Mouse (Mus musculus) layer of hippocampus, postnatal 10 days (tissue): Measurements from ENCODE around the gene Smad3. TPM values are rescaled to one million over a fixed set of nuclear protein-coding genes. Genes with fewer than 3 reads are reported as not detected.

Source experiments
- DNase-seq, 2 experiments: peaks; one replicate each; pipeline ENCODE4 v3.0.0; 2021; ENCODE audit warnings: low spot score in 2 of 2
- total RNA-seq, 2 experiments: library from RNA; stranded (reverse); gene quantifications; 2 replicates each; pipeline ENCODE4 v1.2.3; 2021

Smad3 gene
- total RNA-seq, 2 experiments from 2014 or later = 12.2 to 14.2 TPM

DNA sequence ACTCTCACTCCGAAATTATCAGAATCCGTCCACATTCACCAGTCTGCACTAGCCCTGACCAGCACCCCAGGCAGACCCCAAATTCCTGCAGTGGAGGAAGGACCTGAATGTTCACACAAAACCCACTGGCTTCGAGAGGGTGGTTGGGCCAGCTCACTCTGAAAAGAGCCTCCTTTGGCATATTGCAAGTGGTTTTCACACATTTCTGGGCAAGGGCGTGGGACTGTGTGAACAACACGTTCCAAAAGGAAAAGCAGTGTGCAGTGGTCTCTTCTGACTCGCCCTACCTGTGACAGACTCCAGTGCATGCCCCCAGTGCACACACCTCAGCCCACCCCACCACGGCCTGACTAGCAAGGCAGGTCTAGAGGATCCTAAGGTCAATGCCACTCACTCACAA, 35.4 kb downstream of the Smad3 start:
- DNase-seq = no peak

DNA sequence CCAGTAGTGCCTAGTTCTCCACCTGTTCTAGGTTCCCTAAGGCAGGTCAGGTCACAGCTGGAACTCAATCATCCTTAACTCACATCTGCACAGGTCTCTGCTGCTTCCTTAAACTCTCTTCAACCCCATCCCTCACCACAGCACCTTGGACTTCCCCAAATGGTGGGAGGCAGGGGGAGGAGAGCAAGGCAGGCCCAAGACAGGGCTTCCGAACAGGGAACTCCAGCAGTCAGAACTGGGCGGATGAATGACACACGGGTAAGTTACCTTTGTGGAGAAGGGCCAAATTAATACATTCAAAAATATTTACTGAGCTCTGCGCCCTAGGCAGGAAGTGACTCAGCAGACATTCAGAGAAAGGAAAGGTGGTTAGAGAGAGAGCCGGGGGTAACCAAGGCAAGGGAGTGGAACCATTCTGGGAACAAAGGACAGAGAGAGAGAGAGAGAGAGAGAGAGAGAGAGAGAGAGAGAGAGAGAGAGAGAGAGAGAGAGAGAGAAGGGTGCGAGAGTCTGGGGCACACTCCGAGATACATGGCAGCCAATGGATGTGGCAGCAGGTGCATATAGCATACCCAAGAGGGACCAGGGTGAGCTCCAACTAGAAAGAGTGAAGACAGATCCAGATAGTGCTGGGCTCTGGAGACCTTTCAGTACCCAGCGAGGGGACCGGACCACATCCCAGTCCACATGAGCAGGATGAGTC, 36.1 kb downstream of the Smad3 start:
- DNase-seq = no peak

DNA sequence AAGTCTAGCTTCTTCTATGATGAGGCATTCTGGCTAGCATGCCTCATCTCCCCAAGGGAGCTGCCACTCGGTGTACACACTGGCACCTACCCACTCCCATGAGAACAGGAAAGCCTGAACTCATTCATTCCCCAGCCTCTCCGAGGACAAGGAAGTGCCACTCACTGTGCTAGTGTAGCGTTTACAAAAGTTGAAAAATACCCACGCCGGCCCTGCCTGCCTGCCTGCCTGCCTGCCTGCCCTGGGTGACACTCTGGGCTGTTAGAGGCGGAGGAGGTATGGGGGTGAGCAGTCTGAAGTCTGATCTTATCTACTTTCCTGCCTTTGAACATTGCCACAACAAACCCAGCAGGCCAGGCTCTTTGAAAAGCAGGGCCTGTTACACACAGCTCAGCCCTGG, 37.1 kb downstream of the Smad3 start:
- no peak for DNase-seq

DNA sequence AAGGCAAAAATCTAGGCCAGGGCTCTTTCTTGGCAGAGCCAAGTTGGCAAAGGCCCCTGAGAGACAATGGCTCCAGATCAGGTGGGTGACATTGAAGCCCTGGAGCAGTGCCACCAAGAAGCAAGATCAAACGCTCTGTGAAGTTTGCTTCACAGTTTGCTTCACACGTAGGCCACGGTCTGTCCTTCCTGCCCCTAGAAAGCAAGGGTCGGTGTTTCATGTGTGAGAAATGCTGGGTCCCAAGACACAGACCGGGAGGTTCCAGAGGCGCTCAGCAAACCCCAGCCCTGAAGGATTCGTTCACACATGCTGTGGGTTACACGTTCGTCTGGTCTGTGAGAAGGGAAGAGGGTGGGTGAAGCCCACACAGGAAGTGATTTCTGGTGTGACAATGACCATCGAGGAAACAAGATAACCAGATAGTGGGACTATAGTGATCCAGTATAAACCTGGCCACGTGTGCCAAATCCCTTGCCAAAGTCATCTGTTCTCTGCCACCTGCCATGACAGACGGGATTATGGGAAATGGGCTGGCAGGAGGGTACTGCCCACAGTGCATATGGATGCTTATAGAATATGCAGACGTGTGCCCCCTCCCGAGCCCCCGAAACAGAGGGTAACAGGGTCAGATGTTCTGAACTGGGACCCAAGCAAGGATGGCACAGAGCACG, 37.9 kb downstream of the Smad3 start:
- no peak for DNase-seq

DNA sequence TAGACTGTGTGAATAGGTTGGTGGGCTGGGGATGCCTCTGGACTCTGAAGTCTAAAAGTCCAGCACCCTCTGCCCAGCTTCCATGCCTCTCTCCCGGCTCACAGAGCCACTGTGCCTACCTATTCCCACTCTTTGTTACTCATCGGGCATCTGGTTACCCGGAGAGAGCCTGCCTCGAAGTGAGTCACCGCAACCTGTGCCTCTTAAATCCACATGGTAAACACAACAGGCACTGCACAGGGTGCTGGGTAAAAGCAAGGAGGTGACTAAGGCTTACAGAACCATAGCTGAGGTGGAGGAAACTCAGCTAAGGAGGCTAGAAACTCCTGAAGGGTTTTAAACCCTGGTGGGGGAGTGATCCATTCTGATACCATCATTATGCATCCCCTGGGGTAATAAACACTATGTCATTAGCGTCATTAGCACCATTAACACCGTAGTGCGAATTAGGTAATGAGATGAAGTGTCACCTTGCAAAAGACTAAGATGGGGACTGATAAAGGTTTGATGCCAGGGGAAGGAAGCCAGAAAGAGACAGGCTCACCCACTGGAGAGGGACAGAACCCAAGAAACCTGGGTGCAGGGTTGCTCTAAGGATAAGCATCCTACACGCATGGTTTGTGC, 38.9 kb downstream of the Smad3 start:
- DNase-seq = no peak

DNA sequence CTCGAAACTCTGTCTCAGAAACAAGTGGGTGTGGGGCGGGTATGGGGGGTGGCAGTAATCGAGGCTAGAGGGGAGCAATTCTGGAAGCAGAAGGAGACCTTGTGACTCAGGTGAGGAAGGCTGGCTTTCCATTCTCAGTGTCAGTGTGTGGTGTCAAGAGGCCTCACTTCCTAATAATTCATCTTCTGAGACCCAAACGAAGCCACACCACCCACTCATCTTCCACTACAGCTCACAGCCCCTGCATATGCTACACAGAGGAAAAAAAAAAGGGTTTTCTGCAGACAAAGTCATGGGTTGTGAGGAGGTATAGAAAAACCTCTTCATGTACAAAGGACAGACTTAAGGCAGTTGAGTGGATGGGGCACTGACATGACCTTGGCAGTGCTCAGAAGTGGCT, 39.6 kb downstream of the Smad3 start:
- DNase-seq = no peak

DNA sequence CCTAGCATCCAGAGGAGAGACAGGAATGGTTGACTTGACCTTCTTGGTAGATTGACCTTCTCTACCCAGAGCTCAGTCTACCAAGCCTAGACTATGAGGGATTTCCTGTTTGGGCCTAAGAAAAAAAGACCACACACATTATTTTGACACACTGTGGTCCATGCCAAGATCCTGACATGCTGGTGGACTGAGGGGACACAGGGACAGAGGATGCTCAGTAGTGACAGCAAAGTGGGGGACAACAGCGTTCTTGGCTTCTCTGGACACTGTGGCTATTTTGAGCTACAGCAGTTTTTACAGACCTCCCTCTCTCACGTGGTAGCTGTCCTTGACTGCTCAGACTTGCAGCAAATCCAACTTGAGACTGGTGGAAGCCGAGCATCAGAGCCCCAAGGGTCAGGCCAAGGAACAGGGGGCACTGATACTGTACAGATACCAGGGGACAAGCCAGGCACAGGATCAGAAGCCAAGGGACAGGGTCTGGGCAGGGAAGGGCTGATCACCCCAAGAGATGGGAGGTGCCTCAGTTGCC, 40.3 kb downstream of the Smad3 start:
- DNase-seq = no peak

DNA sequence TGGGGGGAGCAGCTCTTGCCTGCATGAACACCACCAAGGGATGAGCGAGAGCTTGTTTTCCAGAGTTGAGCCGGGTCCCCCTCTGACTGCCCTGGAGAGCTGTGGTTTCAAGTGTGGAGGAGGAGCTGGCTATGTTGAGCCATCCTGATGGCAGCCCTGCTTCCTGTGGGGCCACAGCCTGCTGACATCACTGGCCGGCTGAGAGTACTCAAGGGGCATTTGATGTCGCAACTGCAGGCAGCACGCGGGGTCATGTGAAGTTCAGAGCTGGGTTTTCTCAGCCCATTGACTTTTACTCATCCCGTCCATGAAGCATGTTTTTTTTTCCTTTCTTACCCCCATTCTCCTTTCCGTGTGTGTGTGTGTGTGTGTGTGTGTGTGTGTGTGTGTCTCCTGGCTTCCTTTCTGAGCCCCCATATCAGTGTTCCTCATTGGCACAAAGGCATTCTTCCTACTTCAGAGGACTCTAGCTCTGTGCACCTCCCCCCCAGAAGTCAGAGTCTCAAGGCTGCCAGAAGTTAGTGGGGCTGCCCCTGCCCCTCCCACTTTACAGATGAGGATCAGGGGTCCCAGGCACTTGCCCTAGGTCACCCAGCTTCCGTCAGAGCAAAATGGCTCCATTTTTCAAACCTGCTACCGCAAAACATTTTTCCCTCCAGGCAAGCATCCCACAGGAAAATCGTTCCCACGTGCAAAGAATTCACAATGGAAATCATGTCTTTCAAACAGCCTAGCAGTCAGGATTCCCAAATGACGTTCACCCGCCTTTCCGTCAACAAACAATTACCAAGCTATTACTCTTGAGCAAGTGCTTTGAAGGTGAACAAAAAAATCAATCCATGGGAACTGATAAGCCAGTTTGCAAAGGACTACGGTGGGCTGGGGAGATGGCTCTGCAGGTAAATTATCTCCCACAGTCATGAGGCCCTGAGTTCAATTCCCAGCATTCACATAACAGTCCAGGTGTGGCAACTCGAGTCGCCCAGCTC, 41.4 kb downstream of the Smad3 start:
- DNase-seq = no peak

DNA sequence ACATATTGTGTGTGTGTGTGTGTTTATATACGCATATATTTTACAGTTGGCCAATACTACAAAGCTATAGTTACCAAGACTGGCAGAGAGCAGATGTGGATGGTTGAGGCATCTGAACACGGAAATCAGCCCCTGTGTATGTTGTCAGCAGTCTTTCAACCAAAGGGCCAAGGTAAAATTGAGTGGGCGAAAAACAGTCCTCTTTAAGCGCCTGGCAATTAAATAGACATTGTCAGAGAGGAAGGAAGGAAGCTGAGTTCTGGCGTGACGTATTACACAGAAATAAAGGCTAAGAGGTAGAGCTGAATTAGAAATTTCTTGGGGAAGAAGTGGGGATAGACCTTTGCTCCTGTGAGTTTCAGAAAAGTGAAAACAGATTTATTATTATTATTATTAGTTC, 43.2 kb downstream of the Smad3 start:
- DNase-seq = no peak

DNA sequence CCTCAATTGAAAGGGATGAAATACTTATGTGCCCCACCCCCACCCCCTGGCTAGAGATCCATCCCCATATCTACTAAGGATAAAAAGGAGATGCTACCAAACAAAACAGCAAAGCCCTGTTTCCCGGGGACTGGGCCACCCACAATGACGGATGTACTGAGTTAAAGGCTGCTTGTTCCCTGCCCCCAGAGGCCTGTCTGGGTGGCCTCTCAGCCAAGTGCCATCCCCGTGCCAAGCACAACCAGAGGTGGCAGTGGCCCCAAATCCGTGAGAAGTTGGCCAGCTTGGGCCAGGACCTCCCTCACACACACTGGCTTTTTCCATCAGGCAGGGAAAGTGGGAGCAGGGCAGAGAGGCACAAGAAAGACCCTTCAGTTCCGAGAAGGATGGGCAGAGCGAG, 45.0 kb downstream of the Smad3 start:
- peak; percentile 63 to 68 for DNase-seq

DNA sequence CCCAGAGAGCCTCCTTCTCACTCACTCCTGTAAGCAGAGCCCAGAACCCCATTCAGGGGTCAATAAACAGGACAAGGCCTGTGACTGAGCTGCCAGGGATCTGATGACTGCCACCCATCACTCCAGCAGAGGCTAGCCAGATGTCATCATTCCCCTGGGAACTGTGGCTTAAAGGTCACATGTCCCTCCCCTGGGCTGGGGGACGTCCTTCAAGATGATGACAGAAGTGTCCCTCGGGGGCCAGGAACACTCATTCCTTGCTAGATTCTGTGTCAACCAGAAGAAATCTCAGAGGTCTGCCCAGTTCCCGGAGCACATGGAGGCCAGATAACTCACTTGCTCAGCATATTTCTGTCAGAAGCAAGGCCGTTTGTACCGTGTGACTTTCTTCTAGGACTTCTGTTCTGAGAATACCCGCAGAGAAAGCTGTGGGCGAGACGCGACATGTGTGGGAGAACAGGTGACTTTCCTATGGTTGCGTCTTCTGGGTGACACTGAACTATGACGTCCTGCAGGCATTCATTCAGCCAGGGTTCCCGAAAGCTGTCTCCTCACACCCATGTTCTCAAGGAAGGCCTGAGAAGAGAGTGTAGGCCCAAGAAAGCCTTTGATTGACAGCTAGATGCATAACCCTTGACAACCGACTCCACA, 46.1 kb downstream of the Smad3 start:
- no peak for DNase-seq

DNA sequence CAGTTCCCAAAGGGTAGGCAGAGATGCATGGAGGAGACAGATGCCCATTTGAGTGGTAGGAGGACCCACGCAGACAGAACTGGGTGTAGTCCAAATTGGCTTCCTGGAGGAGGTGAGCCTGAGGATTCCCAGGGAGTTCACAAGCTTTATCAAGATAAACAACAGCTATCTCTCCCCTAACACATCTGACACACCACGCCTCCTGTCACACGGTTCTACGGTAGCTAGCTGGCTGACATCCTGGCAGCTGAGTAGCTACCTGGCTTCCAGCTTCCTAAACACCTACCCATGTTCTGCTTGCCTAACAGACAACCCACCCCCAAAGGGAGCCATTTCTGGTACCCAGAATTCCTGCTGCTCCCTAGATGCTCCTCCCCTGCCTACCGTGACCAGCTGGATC, 47.9 kb downstream of the Smad3 start:
- DNase-seq = no peak

DNA sequence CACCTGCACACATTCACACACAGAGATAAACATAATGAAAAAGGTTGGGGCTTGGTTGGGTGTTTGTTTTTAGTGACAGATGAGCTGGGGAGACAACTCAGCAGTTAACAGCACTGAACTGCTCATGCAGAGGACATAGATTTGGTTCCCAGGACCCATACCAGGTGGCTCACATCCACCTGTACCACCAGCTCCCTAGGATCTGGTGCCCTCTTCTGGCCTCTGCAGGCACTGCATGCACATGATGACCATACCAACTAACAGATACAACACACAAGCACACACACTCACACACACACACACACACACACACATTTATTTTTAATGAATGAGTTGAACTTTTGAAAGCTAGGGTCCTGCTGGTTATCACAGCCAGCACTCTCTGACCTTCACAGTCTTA, 48.5 kb downstream of the Smad3 start:
- DNase-seq = no peak

DNA sequence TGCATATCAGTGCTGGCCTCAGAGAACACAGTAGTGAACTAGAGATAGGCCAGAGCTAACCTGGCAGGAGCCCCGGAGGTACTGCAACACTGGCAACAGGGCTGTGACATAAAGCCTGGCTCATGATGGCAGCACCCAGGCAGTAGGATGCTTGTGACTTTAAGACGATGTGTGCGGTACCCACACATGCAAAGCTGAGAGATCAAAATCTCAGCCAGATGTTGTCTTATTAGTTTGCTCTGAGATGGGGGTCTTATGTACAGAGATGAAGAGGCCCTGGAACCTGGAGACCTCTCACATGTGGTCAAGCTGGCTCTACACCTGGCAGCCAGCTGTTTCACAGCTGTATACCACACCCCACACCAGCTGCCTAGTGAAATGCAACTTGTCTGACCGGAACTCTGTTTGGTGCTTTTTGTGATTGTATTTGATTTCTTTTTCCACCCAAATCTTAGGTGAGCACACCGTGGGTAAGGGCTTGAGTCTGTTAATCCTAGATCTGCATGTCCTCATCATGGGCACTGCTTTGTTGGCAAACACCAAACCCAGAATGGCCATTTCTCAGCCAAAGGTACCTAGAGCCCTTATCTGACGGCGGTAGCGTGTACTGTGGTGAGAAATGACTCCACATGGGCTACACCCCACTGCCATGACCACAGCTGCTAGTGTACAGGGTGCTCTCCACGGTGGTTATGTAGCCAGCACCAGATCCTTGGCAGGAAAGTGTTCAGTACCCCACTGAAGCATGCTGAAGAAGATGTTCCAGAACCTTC, 49.8 kb downstream of the Smad3 start:
- no peak for DNase-seq

DNA sequence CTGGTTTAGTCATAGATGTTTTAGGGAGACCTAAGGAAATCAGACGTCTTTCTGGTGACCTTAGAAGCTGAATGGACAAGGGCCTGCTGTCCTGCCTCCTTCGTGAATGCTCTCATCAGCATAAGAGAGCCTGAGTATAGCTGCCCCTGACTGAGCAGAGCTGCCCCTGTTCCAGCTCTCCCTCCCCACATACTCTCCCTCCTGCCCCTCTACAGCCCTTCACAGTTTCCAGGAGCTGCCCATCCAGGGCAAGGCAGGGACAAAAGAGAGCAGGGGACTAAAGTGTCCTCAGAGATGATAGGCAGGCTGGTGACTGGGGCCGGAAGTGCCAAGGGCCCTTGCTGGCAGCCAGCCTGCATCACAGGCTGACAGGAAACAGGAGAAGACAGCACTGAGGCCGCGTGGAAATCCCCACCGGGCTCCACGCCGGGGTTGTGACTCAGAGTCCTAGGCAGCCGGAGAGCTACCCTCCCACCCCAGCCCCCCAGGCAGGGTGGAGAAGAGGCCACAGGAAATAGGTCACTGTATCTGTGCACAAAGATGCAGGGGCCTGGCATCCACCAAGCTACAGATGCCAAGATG, 51.6 kb downstream of the Smad3 start:
- DNase-seq = peak in 1 of 2 experiments; percentile 53

DNA sequence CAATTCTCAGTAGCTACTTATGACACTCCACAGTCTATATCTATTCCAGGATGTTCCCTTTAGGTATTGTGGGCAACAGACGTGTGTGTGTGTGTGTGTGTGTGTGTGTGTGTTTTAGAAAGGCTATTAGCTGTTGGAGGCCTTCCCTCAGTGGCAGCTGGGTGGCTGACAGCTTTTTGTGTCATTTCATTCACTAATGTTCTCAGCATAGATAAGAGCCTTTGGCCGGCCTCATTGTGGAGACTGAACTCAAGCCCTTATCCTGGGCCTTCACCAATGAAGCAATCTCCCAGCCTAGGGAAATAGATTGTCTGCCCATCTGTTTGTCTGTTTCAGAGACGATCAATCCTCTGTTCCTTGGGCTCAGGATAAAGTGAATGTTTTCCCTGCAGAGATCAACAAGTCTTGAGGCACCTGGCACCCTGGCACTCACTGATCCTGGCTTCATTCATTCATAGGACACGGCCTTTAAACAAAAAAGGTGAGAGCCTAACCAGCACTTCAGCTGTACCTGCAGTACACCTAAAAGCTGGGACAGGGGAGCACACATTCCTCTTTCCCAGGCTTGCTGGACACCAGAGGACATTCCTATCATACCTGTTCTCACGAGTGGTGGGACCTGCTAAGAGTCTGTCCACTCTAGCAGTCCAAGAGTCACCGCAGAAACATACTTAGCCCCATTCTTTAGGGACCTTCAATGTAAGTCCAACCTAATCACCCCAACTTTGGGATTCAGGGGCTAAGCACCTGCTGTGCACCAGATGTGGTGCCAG, 52.6 kb downstream of the Smad3 start:
- no peak for DNase-seq

DNA sequence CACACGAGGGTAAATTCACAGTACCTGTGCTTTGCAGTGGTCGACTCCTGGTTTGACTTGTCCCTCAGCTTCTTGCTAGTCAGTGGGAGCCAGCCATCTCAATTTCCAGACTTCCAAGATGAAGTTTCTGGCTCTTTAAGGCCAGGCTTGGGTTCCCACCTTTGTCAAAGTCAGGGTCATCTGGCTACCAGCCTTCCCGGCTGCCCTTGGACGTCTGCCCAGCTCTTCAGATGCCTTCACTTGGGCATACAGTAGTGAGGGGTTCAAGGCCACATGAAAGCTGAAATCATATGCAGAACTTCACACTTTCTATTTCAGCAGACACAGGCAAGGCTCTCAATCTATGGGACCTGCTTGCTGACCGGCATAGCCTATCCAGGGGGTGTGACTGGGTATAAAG, 53.7 kb downstream of the Smad3 start:
- no peak for DNase-seq

DNA sequence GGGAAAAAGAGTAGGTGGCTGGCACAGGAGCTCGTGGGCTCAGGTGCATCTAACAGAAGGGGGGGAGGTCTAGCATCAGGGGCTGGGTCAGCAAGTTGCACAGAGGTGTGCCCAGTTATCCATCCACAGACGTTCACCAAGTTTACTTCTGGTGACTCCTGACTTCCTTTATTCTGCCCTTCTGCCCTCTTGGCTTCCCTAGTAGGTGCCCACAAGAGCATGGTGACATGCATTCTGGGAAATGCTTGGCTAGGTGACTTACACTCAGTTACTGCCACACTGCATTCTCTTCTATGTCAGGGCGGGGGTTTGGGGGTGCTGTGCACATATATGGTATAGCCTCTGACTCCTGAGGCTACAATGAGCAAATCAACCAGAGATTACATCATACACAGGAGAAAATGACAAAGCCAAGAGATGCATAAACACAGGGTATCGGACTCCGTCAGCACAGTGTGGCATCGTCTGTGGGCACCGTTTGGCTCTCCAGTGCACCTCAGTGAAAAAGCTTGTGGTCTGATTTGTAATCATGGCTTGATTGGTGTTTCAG, 54.5 kb downstream of the Smad3 start:
- no peak for DNase-seq
